Mouse (Mus musculus) CD4-positive naive resting alpha-beta T cell, adult 76 days (primary cell): ENCODE measurements around the gene Egfl6. TPM values are rescaled to one million over a fixed set of nuclear protein-coding genes. Genes with fewer than 3 reads are reported as not detected.

ENCODE experiments used
- total RNA-seq: library from RNA; stranded (reverse); gene quantifications from one replicate; pipeline ENCODE4 v1.2.4, GENCODE M21; 2023

Egfl6 gene
- not detected for total RNA-seq

GRCm38 (mm10) chrX:166584947-166585824 lies at the start of gene Egfl6:
Gene Egfl6 (minus strand): TSS chrX:166585720.

GRCm38 (mm10) chrX:166518345-166518744 lies 67.2 kb downstream of the Egfl6 start, which contains the start of gene Tceanc:
Gene Tceanc (minus strand): TSS chrX:166518567.

GRCm38 (mm10) chrX:166479365-166479983 lies 106.0 kb downstream of the Egfl6 start, which contains the start of gene Rab9:
Gene Rab9 (minus strand): TSS chrX:166479867.

Other genes with a start within 250 kb of the Egfl6 start
- 5.0 TPM for gene Trappc2, start 145.1 kb downstream of the Egfl6 start, total RNA-seq
- gene Ofd1, start 145.0 kb downstream of the Egfl6 start, total RNA-seq = 13.3 TPM
- gene Rab9, start 105.9 kb downstream of the Egfl6 start, total RNA-seq = 18.5 TPM
- 3.3 TPM for gene Tceanc, start 67.2 kb downstream of the Egfl6 start, total RNA-seq